Mouse (Mus musculus) limb, embryonic 10.5 days (tissue): ENCODE data around the gene Adtrp. TPM values are rescaled to one million over a fixed set of nuclear protein-coding genes. Genes with fewer than 3 reads are reported as not detected.
A peak's percentile ranks its signal among the peaks of the same experiment; 100 is the strongest.

Experiments
- DNase-seq: peaks from one replicate; pipeline ENCODE4 v3.0.0-alpha.2; 2017; ENCODE audit warnings: low spot score
- H3K27ac ChIP-seq: fragments of 300-500 bp; sonication (generic); 2 replicates; pipeline ENCODE4 v1.5.1; 2016; ENCODE audit warnings: mild to moderate bottlenecking
- H3K27me3 ChIP-seq: fragments of 300-500 bp; sonication (generic); 2 replicates; pipeline ENCODE4 v1.6.1; 2016; ENCODE audit warnings: low read depth, mild to moderate bottlenecking; ENCODE audit not compliant: poor library complexity, severe bottlenecking
- H3K36me3 ChIP-seq: fragments of 300-500 bp; sonication (generic); 2 replicates; pipeline ENCODE4 v1.6.1; 2016; ENCODE audit warnings: mild to moderate bottlenecking, moderate library complexity
- H3K4me1 ChIP-seq: fragments of 300-500 bp; sonication (generic); 2 replicates; pipeline ENCODE4 v1.6.1; 2016
- H3K4me3 ChIP-seq: fragments of 300-500 bp; sonication (generic); 2 replicates; pipeline ENCODE4 v1.5.1; 2016; ENCODE audit warnings: mild to moderate bottlenecking, moderate library complexity
- H3K9me3 ChIP-seq: fragments of 300-500 bp; sonication (generic); replicated peaks from 2 replicates; pipeline ENCODE4 v1.6.1; 2016; ENCODE audit warnings: mild to moderate bottlenecking
- WGBS: fragments of 180-500 bp; shearing (Covaris S2); methylation state at CpG from one replicate; pipeline ENCODE4 v1.1.7; 2016; 5-methylcytosine and 5-hydroxymethylcytosine counted together
- polyA plus RNA-seq: library from polyadenylated mRNA; unstranded; fragments of >200 nt; fragmentation: Nextera tagmentation; extraction: Ambion mirVana; gene quantifications from 2 replicates; pipeline ENCODE4 v1.2.1, GENCODE M21; 2016

Adtrp gene
- polyA plus RNA-seq, 1 experiment from 2014 or later = not detected

DNA sequence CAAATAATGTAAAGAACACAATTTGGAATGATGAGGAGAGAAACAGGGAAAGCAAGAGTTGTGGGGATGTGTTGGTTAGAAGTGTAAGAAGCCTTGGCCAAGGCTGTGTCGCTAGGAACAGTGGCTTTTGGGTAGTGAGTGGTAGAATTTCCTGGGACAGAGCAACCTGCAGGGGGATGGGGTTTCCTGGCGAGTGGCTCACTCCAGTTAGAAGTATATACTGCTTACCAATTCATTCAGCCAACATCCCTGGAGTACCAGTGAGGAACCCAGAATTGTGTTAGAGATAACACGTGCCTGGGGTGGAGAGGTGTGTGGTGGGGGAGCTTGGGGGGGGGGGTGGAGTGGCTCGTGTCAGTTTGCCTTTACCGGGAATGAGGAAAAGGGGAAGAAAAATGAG is 25.4 kb downstream of the Adtrp start:
- Histone ChIP-seq H3K4me3 (no peak overlapping the region), H3K27me3 (no peaks in the 10 kb centered on the region), H3K36me3 (no peaks in the 10 kb centered on the region), H3K27ac (no peak overlapping the region), H3K9me3 (no peaks in the 10 kb centered on the region), H3K4me1 (0 out of 2 replicates have a peak, but pooled peaks cover 4% of the 10 kb centered on the region)
- no peak for DNase-seq
- WGBS = 47% methylated on average over 5 of the region's 5 CpGs

DNA sequence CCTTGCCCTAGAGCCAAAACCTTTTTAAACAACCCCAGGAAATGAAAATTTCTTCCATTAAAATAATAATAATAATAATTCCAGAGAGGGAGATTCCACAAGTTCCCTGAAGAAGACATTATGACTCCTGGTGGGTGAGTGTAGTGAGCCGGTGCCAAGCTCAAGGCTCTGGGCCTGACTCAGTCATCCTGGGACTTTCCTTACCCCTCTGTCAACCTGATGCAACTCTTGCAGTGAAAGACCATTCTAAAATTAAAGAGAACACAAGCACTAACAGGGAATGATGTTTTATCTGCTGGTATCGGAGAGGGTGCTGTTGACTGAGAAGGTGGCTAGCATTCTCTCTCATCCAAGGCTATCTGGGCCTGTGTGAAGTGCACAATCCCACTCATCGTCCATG is 26.5 kb downstream of the Adtrp start:
- WGBS = 88% methylated on average over 3 of the region's 3 CpGs
- no peaks in the 10 kb centered on the region for H3K36me3 ChIP-seq
- no peak for DNase-seq

DNA sequence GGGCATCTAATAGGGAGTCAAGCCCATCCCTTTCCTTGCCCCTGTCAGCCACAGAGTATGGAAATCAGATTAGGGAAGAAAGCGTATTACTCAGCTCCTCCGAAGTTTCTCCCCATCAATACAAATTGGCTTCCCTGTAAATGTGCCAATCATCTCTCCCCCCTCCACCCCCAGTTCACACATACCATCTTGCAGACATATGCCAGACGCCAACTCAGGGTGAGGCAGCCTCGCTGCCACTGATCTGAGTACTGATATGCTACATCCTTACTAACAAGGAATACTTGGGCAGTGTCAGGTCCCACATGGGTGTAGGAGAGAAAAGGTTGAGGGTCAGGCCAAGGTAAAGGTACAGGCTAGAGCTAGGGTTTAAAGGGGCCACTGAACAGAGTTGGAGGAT is 27.6 kb downstream of the Adtrp start:
- no peaks in the 10 kb centered on the region for H3K36me3 ChIP-seq
- H3K4me3 ChIP-seq = no peak overlapping the region
- H3K9me3 ChIP-seq = no peaks in the 10 kb centered on the region
- H3K27me3 ChIP-seq = no peaks in the 10 kb centered on the region
- H3K4me1 ChIP-seq = 0 out of 2 replicates have a peak, but pooled peaks cover 4% of the 10 kb centered on the region
- no peak overlapping the region for H3K27ac ChIP-seq
- no peak for DNase-seq
- 64% methylated on average over 4 of the region's 4 CpGs for WGBS

More for the DNA sequence above, 26.5 kb downstream of the Adtrp start:
- Histone ChIP-seq H3K4me3 (no peak overlapping the region), H3K27ac (no peak overlapping the region), H3K9me3 (no peaks in the 10 kb centered on the region), H3K4me1 (0 out of 2 replicates have a peak, but pooled peaks cover 4% of the 10 kb centered on the region), H3K27me3 (no peaks in the 10 kb centered on the region)

DNA sequence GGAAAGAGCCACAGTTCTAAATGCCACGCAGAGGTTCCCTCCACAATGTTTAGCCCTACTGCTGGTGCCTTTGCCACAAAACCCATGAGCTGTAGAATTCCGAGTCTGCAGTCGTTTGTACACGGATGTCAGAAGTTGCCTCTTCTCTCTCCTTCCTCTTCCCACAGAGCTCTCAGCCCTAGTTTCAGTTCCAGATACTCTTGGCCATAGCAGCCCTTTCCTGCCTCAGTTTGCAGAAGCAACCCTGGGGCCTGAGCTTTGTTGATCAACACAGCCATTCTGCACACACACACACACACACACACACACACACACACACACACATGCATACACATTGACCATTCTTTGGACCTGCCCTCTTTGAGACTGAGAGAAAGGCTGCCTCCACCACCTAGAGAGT is 28.0 kb downstream of the Adtrp start:
- Histone ChIP-seq H3K9me3 (no peaks in the 10 kb centered on the region), H3K36me3 (no peaks in the 10 kb centered on the region), H3K4me3 (no peak overlapping the region), H3K4me1 (0 out of 2 replicates have a peak, but pooled peaks cover 4% of the 10 kb centered on the region), H3K27me3 (no peaks in the 10 kb centered on the region), H3K27ac (no peak overlapping the region)
- DNase-seq = no peak
- 95% methylated on average over 4 of the region's 4 CpGs for WGBS

DNA sequence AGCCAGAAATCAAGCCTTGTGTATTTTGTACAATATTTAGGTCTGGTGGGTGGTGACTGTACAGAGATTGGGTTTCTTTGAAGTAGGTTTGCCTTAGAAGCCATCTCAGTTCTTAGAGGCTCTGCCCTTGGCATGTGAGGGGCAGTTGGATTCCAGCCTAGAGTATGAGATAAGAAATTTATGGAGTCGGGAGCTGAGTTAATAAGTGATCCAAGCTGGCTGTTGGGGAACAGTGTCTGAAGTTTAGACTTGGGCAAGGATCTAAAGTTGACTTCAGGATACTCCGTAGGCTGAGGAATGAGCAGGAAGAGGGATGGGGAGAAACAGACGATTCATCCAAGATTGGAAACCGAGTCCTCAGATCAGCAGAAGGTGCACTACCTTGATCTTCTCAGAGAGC is 29.9 kb downstream of the Adtrp start:
- 93% methylated on average over 4 of the region's 4 CpGs for WGBS
- Histone ChIP-seq H3K36me3 (no peaks in the 10 kb centered on the region), H3K9me3 (no peaks in the 10 kb centered on the region), H3K27ac (no peak overlapping the region), H3K27me3 (no peaks in the 10 kb centered on the region), H3K4me3 (no peak overlapping the region), H3K4me1 (0 out of 2 replicates have a peak, but pooled peaks cover 2% of the 10 kb centered on the region)
- DNase-seq = no peak

DNA sequence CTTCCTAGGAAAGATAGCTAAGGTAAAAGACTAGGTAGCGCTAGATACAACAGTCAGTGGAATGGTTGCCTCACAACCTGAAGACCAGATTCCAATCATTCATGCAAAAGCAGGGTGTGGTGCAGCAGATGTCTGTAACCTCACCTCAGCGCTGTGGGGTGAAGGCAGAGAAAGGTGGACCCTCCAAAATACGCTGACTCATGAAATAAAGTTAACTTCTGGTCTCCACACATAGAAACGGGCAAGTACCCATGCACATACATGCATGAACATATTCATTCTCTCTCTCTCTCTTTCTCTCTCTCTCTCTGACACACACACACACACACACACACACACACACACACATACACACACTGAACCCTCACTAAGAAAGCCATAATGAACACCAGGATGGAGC is 30.8 kb downstream of the Adtrp start:
- H3K36me3 ChIP-seq = no peaks in the 10 kb centered on the region
- no peaks in the 10 kb centered on the region for H3K4me1 ChIP-seq
- H3K9me3 ChIP-seq = no peaks in the 10 kb centered on the region
- no peaks in the 10 kb centered on the region for H3K27me3 ChIP-seq
- no peak for DNase-seq
- H3K4me3 ChIP-seq = no peak overlapping the region
- WGBS = 94% methylated on average over 4 of the region's 4 CpGs
- H3K27ac ChIP-seq = no peak overlapping the region

DNA sequence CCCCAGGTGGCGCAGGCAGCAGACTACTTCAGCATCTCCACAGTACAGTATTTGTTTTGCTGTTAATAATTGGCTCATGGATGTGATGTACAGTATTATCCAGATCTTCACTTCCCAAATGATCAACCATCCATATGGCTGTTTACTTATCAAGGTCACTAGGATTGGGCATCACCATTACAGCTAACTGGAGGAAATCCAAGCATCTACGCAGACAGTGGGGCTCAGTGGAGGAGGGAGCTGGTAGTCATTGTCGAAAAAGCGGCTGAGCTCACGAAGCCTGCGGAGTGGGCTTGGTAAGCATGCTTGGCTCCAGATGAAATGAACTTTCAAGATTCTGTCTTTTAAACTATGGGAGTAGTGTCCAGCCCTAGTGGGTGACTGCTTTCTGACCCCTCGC is 36.7 kb downstream of the Adtrp start:
- H3K4me3 ChIP-seq = no peak overlapping the region
- H3K4me1 ChIP-seq = no peaks in the 10 kb centered on the region
- H3K36me3 ChIP-seq = no peaks in the 10 kb centered on the region
- 95% methylated on average over 7 of the region's 7 CpGs for WGBS
- no peak overlapping the region for H3K27ac ChIP-seq
- no peaks in the 10 kb centered on the region for H3K9me3 ChIP-seq
- H3K27me3 ChIP-seq = no peaks in the 10 kb centered on the region
- no peak for DNase-seq

DNA sequence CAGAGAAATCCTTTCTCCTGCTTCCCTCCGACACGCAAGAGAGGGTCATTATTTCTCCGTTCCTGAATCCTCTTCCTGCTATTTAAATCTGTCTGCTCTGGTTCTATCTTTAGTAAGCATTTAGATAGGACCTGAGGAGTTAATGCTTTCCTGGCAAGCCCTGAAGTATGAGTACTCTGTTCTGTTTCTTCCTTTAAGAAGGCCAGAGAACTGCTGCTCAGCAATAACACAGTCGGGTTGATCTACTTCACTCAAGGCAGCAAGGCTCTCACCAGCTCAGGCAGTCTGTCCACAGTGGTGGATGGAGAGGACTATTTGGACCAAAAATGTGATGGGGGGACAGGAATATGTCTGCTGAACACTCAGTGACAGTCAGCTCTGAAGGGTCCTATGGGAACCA is 39.7 kb downstream of the Adtrp start:
- no peaks in the 10 kb centered on the region for H3K36me3 ChIP-seq
- H3K27me3 ChIP-seq = no peaks in the 10 kb centered on the region
- H3K4me1 ChIP-seq = no peaks in the 10 kb centered on the region
- H3K27ac ChIP-seq = no peak overlapping the region
- WGBS = 90% methylated on average over 4 of the region's 4 CpGs
- no peaks in the 10 kb centered on the region for H3K9me3 ChIP-seq
- DNase-seq = no peak
- no peak overlapping the region for H3K4me3 ChIP-seq

DNA sequence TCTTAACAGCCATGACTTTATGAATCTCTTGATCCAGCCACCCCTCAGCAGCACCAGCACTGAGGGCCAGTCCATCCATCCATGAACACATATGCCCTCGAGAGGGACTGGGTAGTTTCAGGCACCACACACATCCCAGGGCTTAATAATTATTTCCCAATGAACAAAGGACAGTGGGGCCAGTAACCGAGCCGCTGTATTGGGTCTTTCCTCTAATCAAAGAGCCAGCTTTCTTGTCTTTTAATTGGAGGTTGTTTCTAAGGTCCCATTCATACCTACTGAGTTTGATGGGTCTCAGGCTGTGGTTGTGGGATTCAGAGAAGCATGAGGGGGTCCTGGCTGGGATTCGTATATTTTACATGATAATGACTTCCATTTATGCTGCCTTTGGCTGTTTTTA is 40.2 kb downstream of the Adtrp start:
- WGBS = 80% methylated on average over 4 of the region's 4 CpGs
- Histone ChIP-seq H3K4me1 (0 out of 2 replicates have a peak, but pooled peaks cover 2% of the 10 kb centered on the region), H3K9me3 (no peaks in the 10 kb centered on the region), H3K27ac (no peak overlapping the region), H3K27me3 (no peaks in the 10 kb centered on the region), H3K36me3 (no peaks in the 10 kb centered on the region), H3K4me3 (no peak overlapping the region)
- DNase-seq = no peak

DNA sequence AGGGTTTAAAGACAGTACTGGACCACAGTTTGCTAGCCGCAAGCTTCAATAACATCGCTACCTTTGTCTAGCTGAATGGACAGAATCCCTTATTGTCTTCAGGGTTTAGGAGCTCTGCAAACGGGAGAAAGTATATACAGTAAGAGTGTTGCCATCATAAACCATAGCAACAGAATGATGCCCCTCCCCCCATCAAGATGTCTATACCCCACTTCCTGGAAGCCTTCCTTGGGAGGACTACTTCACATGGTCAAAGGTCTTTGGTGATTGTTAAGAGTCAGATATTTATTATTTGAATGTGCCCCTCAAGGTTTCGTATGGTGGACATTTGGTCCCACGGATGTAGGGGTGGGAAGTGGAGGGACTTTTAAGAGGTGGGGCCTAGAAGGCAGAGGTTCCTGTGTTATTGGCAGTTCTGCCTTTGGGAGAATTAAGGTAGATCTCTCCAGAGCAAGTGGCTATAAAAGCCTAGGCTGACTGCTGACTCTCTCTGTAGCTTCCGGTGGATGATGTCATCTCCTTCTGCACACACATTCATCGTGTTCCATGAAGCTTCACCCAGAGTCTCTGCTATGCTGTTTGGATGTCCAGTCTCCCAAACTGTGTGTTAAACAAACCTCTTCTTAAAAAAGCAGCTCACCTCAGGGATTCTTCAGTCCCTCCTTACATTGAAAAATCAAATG is 42.2 kb downstream of the Adtrp start:
- no peak for DNase-seq
- H3K9me3 ChIP-seq = no peaks in the 10 kb centered on the region
- H3K36me3 ChIP-seq = no peaks in the 10 kb centered on the region
- H3K27ac ChIP-seq = no peak overlapping the region
- 94% methylated on average over 7 of the region's 7 CpGs for WGBS
- H3K4me3 ChIP-seq = no peak overlapping the region
- no peaks in the 10 kb centered on the region for H3K27me3 ChIP-seq
- peaks cover 20% of the 10 kb centered on the region for H3K4me1 ChIP-seq

DNA sequence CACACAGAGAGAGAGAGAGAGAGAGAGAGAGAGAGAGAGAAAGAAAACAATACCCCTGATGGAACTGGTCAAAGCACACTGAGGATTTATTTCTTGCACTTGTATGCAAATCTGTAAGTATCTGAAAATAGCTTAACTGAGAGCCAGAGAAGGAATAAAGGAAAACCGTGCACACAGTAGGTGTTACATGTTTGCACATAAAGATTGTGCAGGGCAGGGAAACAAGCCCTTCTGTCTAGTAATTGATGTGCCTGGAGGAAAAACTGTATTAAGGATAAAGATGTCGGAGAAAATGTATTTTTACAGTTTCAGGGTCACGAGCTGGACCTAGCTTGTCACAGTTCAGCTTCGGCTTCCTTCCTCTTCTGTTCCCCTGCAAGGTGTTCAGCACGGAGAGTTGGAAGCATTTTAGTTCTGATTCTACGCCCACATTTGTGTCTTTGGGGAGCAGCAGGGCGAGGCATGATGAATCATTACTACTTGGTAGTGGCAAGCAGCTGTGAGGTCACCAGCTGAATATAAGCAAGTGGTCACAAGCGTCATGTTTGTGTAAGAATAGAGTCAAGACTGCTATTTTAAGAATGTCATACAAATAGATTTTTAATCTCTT is 43.7 kb downstream of the Adtrp start:
- Histone ChIP-seq H3K4me3 (no peak overlapping the region), H3K4me1 (peaks cover 20% of the 10 kb centered on the region), H3K36me3 (no peaks in the 10 kb centered on the region), H3K27ac (no peak overlapping the region), H3K27me3 (no peaks in the 10 kb centered on the region), H3K9me3 (no peaks in the 10 kb centered on the region)
- 85% methylated on average over 8 of the region's 8 CpGs for WGBS
- DNase-seq = no peak

DNA sequence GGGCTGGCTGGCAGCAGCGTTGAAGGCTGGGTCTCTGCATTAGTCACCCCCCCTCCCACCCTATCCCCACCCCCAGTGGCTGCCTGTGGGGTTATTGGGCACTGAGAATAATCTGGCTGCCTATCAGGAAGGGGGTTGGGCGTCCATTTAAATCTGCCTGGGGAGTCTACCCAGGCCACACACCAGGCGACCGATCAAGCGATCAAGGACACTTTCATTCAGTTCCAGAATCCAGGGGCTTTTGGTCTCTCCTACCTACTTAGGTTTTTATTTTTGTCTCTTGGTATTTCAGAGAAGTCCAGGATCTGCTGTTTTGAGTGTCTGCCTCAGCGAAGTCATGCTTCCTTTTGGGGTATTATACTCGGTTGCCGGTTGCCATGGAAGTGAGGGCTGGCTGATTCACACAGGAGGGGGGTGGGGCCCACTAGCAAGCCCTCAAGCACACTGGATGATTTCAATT is 46.3 kb downstream of the Adtrp start:
- Histone ChIP-seq H3K4me1 (peaks cover 20% of the 10 kb centered on the region), H3K9me3 (no peaks in the 10 kb centered on the region), H3K27me3 (no peaks in the 10 kb centered on the region), H3K27ac (peak overlapping the region; percentile 59; the same call in 1 of the 2 replicates), H3K4me3 (peak overlapping the region; percentile 35), H3K36me3 (no peaks in the 10 kb centered on the region)
- WGBS = 13% methylated on average over 8 of the region's 8 CpGs
- peak; percentile 46 for DNase-seq

DNA sequence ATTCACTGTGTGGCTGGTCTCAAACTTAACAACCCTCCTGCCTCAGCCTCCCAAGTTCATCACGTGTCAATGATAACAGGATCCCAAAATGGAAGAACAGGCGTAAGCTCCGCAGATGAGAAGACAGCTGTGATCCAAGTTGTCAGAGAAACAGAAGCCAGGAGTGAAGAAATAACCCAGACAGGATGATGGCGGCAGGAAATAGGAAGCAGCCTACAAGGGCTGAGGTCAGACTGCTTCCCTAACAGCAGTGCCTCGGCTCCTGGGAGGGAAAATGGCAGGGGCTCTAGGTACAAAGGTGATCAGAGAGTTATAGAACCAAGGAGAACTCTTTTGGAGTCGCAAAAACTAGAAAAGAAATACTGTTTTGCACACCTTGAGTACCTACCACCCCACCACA is 54.6 kb downstream of the Adtrp start:
- no peaks in the 10 kb centered on the region for H3K9me3 ChIP-seq
- H3K4me3 ChIP-seq = no peak overlapping the region
- H3K27ac ChIP-seq = no peak overlapping the region
- no peaks in the 10 kb centered on the region for H3K27me3 ChIP-seq
- H3K36me3 ChIP-seq = no peaks in the 10 kb centered on the region
- no peaks in the 10 kb centered on the region for H3K4me1 ChIP-seq
- WGBS = 87% methylated on average over 6 of the region's 6 CpGs
- DNase-seq = no peak
